Mouse (Mus musculus) embryonic facial prominence, embryonic 13.5 days (tissue): ENCODE measurements at regions not wholly inside any gene's neighbourhood (a gene's known extent, or its start where the extent isn't known, plus 50 kb on each side); places are given as distances from the start of the nearest gene placed in this dataset.

ENCODE experiments used
- ATAC-seq: fragments of 200-750 bp; cut with Nextera tagmentation; 2 replicates; pipeline ENCODE4 v1.8.0; 2017; ENCODE audit warnings: low read depth; ENCODE audit not compliant: insufficient number of reproducible peaks, insufficient read depth, low FRiP score, low TSS enrichment
- H3K27ac ChIP-seq: fragments of 300-500 bp; sonication (generic); 2 replicates; pipeline ENCODE4 v1.5.1; 2015; ENCODE audit warnings: moderate library complexity, mild to moderate bottlenecking, inconsistent platforms
- H3K27me3 ChIP-seq: fragments of 300-500 bp; sonication (generic); 2 replicates; pipeline ENCODE4 v1.6.1; 2015; ENCODE audit warnings: mild to moderate bottlenecking, inconsistent platforms
- H3K36me3 ChIP-seq: fragments of 300-500 bp; sonication (generic); 2 replicates; pipeline ENCODE4 v1.6.1; 2015; ENCODE audit warnings: mild to moderate bottlenecking, inconsistent platforms
- H3K4me1 ChIP-seq: fragments of 300-500 bp; sonication (generic); 2 replicates; pipeline ENCODE4 v1.6.1; 2015; ENCODE audit warnings: inconsistent platforms
- H3K4me2 ChIP-seq: fragments of 300-500 bp; sonication (generic); 2 replicates; pipeline ENCODE4 v1.6.1; 2015; ENCODE audit warnings: moderate library complexity, mild to moderate bottlenecking, inconsistent platforms
- H3K4me3 ChIP-seq: fragments of 300-500 bp; sonication (generic); 2 replicates; pipeline ENCODE4 v1.5.1; 2015; ENCODE audit warnings: mild to moderate bottlenecking, inconsistent platforms
- H3K9ac ChIP-seq: fragments of 300-500 bp; sonication (generic); 2 replicates; pipeline ENCODE4 v1.6.1; 2015; ENCODE audit warnings: mild to moderate bottlenecking, inconsistent platforms
- H3K9me3 ChIP-seq: fragments of 300-500 bp; sonication (generic); 2 replicates; pipeline ENCODE4 v1.6.1; 2016; ENCODE audit warnings: inconsistent platforms
- WGBS: fragments of 180-500 bp; shearing (Covaris S2); methylation state at CpG from one replicate; pipeline ENCODE4 v1.1.7; 2015; ENCODE audit warnings: mixed read lengths; 5-methylcytosine and 5-hydroxymethylcytosine counted together

GRCm38 (mm10) chr11:48250678-48251317, 262.0 kb upstream of the Sgcd start:
- H3K27ac ChIP-seq: no peak overlapping the region
- H3K9ac ChIP-seq: no peak overlapping the region
- no peaks in the 10 kb centered on the region for H3K36me3 ChIP-seq
- H3K4me1 ChIP-seq: 0 out of 2 replicates have a peak, but pooled peaks cover 4% of the 10 kb centered on the region
- no peaks in the 10 kb centered on the region for H3K27me3 ChIP-seq
- no peak overlapping the region for H3K4me3 ChIP-seq
- no peaks in the 10 kb centered on the region for H3K9me3 ChIP-seq
- no peak overlapping the region for H3K4me2 ChIP-seq
- 57% methylated on average over 4 of the region's 4 CpGs for WGBS
- ATAC-seq: no peak

- Histone ChIP-seq H3K27ac (no peak overlapping the region), H3K4me2 (no peak overlapping the region), H3K9me3 (no peaks in the 10 kb centered on the region), H3K4me3 (no peak overlapping the region), H3K4me1 (0 out of 2 replicates have a peak, but pooled peaks cover 4% of the 10 kb centered on the region), H3K9ac (no peak overlapping the region), H3K27me3 (no peaks in the 10 kb centered on the region), H3K36me3 (no peaks in the 10 kb centered on the region)
- ATAC-seq: no peak
- WGBS: 79% methylated on average over 1 of the region's 1 CpGs
Measured at GRCm38 (mm10) chr11:48249315-48249714, 260.5 kb upstream of the Sgcd start.

- H3K4me3 ChIP-seq: no peak overlapping the region
- no peaks in the 10 kb centered on the region for H3K27me3 ChIP-seq
- H3K9me3 ChIP-seq: no peaks in the 10 kb centered on the region
- no peak overlapping the region for H3K27ac ChIP-seq
- 81% methylated on average over 4 of the region's 4 CpGs for WGBS
- H3K4me1 ChIP-seq: no peaks in the 10 kb centered on the region
- no peak overlapping the region for H3K9ac ChIP-seq
- no peak for ATAC-seq
- H3K36me3 ChIP-seq: no peaks in the 10 kb centered on the region
- no peak overlapping the region for H3K4me2 ChIP-seq
Measured at GRCm38 (mm10) chr11:48221156-48221555, 232.4 kb upstream of the Sgcd start.

GRCm38 (mm10) chr11:48219157-48219556, 230.4 kb upstream of the Sgcd start:
- no peaks in the 10 kb centered on the region for H3K9me3 ChIP-seq
- no peak overlapping the region for H3K27ac ChIP-seq
- no peaks in the 10 kb centered on the region for H3K27me3 ChIP-seq
- ATAC-seq: no peak
- no peak overlapping the region for H3K9ac ChIP-seq
- no peak overlapping the region for H3K4me2 ChIP-seq
- H3K4me1 ChIP-seq: no peaks in the 10 kb centered on the region
- no peak overlapping the region for H3K4me3 ChIP-seq
- WGBS: 66% methylated on average over 1 of the region's 1 CpGs
- H3K36me3 ChIP-seq: no peaks in the 10 kb centered on the region

GRCm38 (mm10) chr11:48216762-48217161, 228.0 kb upstream of the Sgcd start:
- no peaks in the 10 kb centered on the region for H3K27me3 ChIP-seq
- no peaks in the 10 kb centered on the region for H3K4me1 ChIP-seq
- no peaks in the 10 kb centered on the region for H3K36me3 ChIP-seq
- no peak overlapping the region for H3K4me2 ChIP-seq
- no peak overlapping the region for H3K27ac ChIP-seq
- 53% methylated on average over 2 of the region's 2 CpGs for WGBS
- no peak overlapping the region for H3K4me3 ChIP-seq
- no peak for ATAC-seq
- H3K9me3 ChIP-seq: no peaks in the 10 kb centered on the region
- H3K9ac ChIP-seq: no peak overlapping the region

GRCm38 (mm10) chr11:48186604-48187003, 197.8 kb upstream of the Sgcd start:
- Histone ChIP-seq H3K4me1 (no peaks in the 10 kb centered on the region), H3K36me3 (no peaks in the 10 kb centered on the region), H3K27me3 (no peaks in the 10 kb centered on the region), H3K27ac (no peak overlapping the region), H3K9ac (no peak overlapping the region), H3K4me2 (no peak overlapping the region), H3K9me3 (no peaks in the 10 kb centered on the region), H3K4me3 (no peak overlapping the region)
- 55% methylated on average over 4 of the region's 4 CpGs for WGBS
- no peak for ATAC-seq

- no peak overlapping the region for H3K4me2 ChIP-seq
- no peaks in the 10 kb centered on the region for H3K36me3 ChIP-seq
- H3K4me3 ChIP-seq: no peak overlapping the region
- no peak for ATAC-seq
- H3K4me1 ChIP-seq: no peaks in the 10 kb centered on the region
- H3K27ac ChIP-seq: no peak overlapping the region
- no peaks in the 10 kb centered on the region for H3K9me3 ChIP-seq
- no peak overlapping the region for H3K9ac ChIP-seq
- H3K27me3 ChIP-seq: no peaks in the 10 kb centered on the region
Measured at GRCm38 (mm10) chr11:48178943-48179342, 190.2 kb upstream of the Sgcd start.

GRCm38 (mm10) chr11:48178174-48178573, 189.4 kb upstream of the Sgcd start:
- H3K4me3 ChIP-seq: no peak overlapping the region
- H3K9me3 ChIP-seq: no peaks in the 10 kb centered on the region
- H3K36me3 ChIP-seq: no peaks in the 10 kb centered on the region
- no peak for ATAC-seq
- H3K27me3 ChIP-seq: no peaks in the 10 kb centered on the region
- WGBS: 31% methylated on average over 3 of the region's 3 CpGs
- H3K4me1 ChIP-seq: no peaks in the 10 kb centered on the region
- H3K27ac ChIP-seq: no peak overlapping the region
- H3K9ac ChIP-seq: no peak overlapping the region
- H3K4me2 ChIP-seq: no peak overlapping the region

GRCm38 (mm10) chr11:48176451-48176850, 187.7 kb upstream of the Sgcd start:
- H3K9ac ChIP-seq: no peak overlapping the region
- H3K27me3 ChIP-seq: no peaks in the 10 kb centered on the region
- no peaks in the 10 kb centered on the region for H3K4me1 ChIP-seq
- H3K27ac ChIP-seq: no peak overlapping the region
- no peaks in the 10 kb centered on the region for H3K9me3 ChIP-seq
- WGBS: 73% methylated on average over 4 of the region's 4 CpGs
- H3K4me3 ChIP-seq: no peak overlapping the region
- no peaks in the 10 kb centered on the region for H3K36me3 ChIP-seq
- no peak for ATAC-seq
- H3K4me2 ChIP-seq: no peak overlapping the region

- WGBS: 79% methylated on average over 6 of the region's 6 CpGs
- no peaks in the 10 kb centered on the region for H3K36me3 ChIP-seq
- H3K4me1 ChIP-seq: no peaks in the 10 kb centered on the region
- H3K9me3 ChIP-seq: no peaks in the 10 kb centered on the region
- no peak overlapping the region for H3K9ac ChIP-seq
- H3K4me3 ChIP-seq: no peak overlapping the region
- no peak for ATAC-seq
- no peak overlapping the region for H3K27ac ChIP-seq
- no peak overlapping the region for H3K4me2 ChIP-seq
- H3K27me3 ChIP-seq: no peaks in the 10 kb centered on the region
Measured at GRCm38 (mm10) chr11:48152219-48152618, 163.4 kb upstream of the Sgcd start.

- Histone ChIP-seq H3K27ac (no peak overlapping the region), H3K4me1 (no peaks in the 10 kb centered on the region), H3K9ac (no peak overlapping the region), H3K4me2 (no peak overlapping the region), H3K27me3 (no peaks in the 10 kb centered on the region), H3K4me3 (no peak overlapping the region), H3K9me3 (no peaks in the 10 kb centered on the region), H3K36me3 (no peaks in the 10 kb centered on the region)
- ATAC-seq: no peak
Measured at GRCm38 (mm10) chr11:48133335-48133734, 144.6 kb upstream of the Sgcd start.

- Histone ChIP-seq H3K9me3 (no peaks in the 10 kb centered on the region), H3K4me3 (no peak overlapping the region), H3K4me1 (no peaks in the 10 kb centered on the region), H3K27me3 (no peaks in the 10 kb centered on the region), H3K9ac (no peak overlapping the region), H3K4me2 (no peak overlapping the region), H3K27ac (no peak overlapping the region), H3K36me3 (no peaks in the 10 kb centered on the region)
- 92% methylated on average over 3 of the region's 3 CpGs for WGBS
- ATAC-seq: no peak
Measured at GRCm38 (mm10) chr11:48098063-48098462, 109.3 kb upstream of the Sgcd start.

- H3K36me3 ChIP-seq: no peaks in the 10 kb centered on the region
- no peaks in the 10 kb centered on the region for H3K4me1 ChIP-seq
- H3K4me3 ChIP-seq: no peak overlapping the region
- 85% methylated on average over 6 of the region's 6 CpGs for WGBS
- no peak overlapping the region for H3K9ac ChIP-seq
- H3K9me3 ChIP-seq: no peaks in the 10 kb centered on the region
- no peak overlapping the region for H3K4me2 ChIP-seq
- H3K27me3 ChIP-seq: no peaks in the 10 kb centered on the region
- H3K27ac ChIP-seq: no peak overlapping the region
- ATAC-seq: no peak
Measured at GRCm38 (mm10) chr11:48097455-48097854, 108.7 kb upstream of the Sgcd start.
